Mouse (Mus musculus): ENCODE data around the gene Zfp385a. TPM values are rescaled to one million over a fixed set of nuclear protein-coding genes. Genes with fewer than 3 reads are reported as not detected.
A peak's percentile ranks its signal among the peaks of the same experiment; 100 is the strongest.

Gene Zfp385a
- polyA plus RNA-seq, 1 experiment from 2014 or later: 23.1 TPM

DNA sequence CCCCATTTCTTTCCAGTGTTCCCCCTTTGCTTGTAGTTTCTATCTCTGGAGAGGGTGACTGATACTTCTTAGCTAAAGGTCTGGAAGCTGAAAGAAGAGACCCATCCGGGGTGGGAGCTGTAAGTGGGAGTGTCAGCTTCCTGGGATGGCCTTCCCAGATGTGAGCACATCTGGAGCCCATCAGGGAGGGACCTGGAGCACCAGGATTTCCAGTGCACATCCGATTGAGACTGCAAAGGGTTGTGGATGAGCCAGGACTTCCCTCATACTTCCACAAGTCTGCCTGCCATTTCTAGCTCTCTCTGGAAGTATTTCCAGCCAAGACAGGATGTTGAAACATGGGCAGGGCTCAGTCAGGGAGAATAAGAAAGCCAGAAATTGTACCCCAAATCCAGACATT lies 31.3 kb upstream of the Zfp385a start:
- no peak for DNase-seq (ENCODE audit: extremely low spot score, low spot score)
- H3K9me3 ChIP-seq: no peaks in the 10 kb centered on the region
- no peaks in the 10 kb centered on the region for H3K27me3 ChIP-seq (ENCODE audit: poor library complexity, severe bottlenecking)
- peaks cover 26% of the 10 kb centered on the region for H3K4me1 ChIP-seq
- 42% methylated on average over 2 of the region's 2 CpGs for WGBS
- H3K36me3 ChIP-seq (replicated peaks): no peaks in the 10 kb centered on the region
- no peak overlapping the region for H3K27ac ChIP-seq
- no peak overlapping the region for H3K4me3 ChIP-seq

DNA sequence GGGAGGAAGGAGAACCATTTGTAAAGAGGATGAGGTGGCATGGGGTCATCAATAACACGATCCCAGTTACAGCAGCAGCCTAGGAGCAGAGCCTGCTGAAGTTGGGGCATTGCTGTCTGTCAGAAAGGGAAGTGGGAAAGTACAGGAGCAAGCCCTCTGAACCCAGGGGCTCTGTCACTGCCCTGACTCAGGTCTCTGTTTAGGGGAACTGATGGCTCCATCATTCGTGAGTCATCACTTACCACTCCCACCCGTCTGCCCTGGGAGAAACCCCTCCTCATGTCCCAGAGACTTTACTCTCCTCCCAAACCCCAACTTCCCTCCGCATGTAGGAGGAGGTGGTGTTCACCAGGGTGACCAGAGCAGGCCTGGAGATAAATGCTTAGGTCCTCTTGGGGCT lies 30.6 kb upstream of the Zfp385a start:
- H3K27ac ChIP-seq: no peak overlapping the region
- H3K36me3 ChIP-seq (replicated peaks): no peaks in the 10 kb centered on the region
- no peaks in the 10 kb centered on the region for H3K9me3 ChIP-seq
- 69% methylated on average over 4 of the region's 4 CpGs for WGBS
- no peak overlapping the region for H3K4me3 ChIP-seq
- H3K4me1 ChIP-seq: peaks cover 34% of the 10 kb centered on the region
- no peak for DNase-seq (ENCODE audit: extremely low spot score, low spot score)
- H3K27me3 ChIP-seq (ENCODE audit: poor library complexity, severe bottlenecking): no peaks in the 10 kb centered on the region

DNA sequence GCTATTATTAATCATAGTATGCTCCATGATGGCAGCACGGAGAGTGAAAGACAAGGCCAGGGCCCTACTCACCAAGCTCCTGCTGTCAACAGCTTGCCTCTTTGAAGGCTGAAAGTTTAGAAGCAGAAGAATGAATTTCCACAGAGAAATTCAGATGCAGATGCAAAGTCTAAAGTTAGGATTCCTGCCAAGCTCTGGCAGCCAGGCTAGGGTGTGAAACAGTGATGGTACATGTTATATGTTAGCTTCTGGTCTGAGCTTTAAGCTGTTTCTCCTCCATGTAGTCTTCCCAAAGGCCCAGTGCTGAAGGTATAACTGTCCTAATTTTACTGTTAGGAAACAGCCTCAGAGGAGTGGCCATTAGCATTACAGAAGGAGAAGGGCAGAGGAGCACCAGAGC lies 29.2 kb upstream of the Zfp385a start:
- H3K27ac ChIP-seq: no peak overlapping the region
- peaks cover 47% of the 10 kb centered on the region for H3K4me1 ChIP-seq
- H3K9me3 ChIP-seq: no peaks in the 10 kb centered on the region
- no peak for DNase-seq (ENCODE audit: extremely low spot score, low spot score)
- no peak overlapping the region for H3K4me3 ChIP-seq
- no peaks in the 10 kb centered on the region for H3K27me3 ChIP-seq (ENCODE audit: poor library complexity, severe bottlenecking)
- H3K36me3 ChIP-seq (replicated peaks): no peaks in the 10 kb centered on the region
- 88% methylated on average over 1 of the region's 1 CpGs for WGBS

DNA sequence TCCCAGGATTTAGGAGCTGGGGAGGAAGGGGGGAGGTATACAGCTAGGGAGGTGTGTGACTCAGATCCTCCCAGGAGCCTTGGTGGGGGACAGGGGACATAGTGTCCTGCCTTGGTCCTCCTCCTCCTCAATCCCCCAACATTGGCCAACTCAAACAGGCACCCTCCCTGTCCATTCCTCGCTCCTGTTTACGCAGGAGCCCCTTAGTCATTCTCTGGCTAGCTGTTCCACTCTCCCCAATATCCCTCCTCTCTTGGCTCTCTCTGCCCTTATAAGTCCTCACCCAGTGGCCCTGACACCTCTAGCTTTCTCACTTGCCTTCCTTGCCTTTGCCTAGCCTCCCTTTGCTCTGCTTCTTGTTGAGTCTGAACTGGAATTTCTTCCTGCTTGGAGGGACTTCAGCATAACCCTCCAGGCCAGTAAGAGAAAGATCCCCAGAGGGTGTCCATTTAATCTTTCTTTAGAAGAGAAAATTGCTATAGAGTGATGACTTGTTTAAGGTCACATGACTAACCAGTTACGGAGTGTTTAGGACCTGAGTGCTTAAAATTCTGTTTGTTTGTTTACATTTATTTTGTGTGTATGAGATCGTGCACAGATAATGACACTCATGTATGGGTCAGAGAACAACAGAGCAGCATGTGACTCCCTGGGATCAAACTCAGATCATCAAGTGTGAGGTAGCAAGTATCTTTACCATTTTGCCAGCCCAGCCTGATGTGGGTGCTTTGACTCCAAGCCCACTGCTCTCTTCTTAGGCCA lies 28.5 kb upstream of the Zfp385a start:
- no peaks in the 10 kb centered on the region for H3K27me3 ChIP-seq (ENCODE audit: poor library complexity, severe bottlenecking)
- no peaks in the 10 kb centered on the region for H3K36me3 ChIP-seq (replicated peaks)
- no peaks in the 10 kb centered on the region for H3K9me3 ChIP-seq
- H3K4me3 ChIP-seq: no peak overlapping the region
- no peak for DNase-seq (ENCODE audit: extremely low spot score, low spot score)
- H3K4me1 ChIP-seq: peaks cover 51% of the 10 kb centered on the region
- 82% methylated on average over 4 of the region's 4 CpGs for WGBS
- H3K27ac ChIP-seq: no peak overlapping the region

DNA sequence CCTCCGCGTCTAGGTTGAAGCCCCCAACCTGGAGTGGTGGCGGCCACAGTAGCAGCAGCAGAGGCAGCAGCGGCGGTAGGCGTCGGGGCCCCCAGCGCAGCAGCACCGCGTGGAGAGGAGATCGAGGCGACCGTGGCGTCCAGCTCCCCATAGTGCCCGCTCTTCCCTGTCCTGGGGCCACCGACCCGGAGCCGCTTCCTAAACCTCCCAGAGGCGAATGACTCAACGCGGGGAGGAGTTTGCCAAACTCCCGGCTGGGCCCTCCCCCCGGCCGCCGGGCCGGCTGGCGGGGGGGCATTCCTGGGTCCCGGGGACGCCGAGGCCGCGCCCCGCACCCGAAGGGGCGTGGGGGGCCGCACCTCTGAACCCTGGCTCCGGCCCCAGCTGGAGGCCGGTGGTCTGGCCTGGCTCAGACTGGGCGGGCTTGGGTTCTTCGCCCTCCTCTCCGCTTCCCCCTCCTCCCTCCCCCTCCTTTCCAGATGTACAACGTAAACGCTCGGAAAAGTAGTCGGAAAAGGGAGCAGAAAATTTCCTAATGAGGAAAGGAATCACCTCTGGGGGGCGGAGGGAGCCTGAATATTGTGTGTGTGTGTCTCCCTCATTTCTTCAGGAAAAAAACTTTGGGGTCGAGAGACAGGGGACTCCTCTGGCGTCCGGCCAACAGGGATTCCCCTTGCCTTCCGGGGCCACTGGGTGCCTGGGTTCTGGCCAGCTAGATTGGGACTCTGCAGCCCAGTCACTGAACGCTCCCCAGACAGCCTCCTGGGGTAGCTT lies 26.7 kb upstream of the Zfp385a start, which contains the start of gene Itga5:
Gene Itga5 (minus strand): TSS at position 388 of the 774 bp plus-strand sequence.
- H3K9me3 ChIP-seq: no peaks in the 10 kb centered on the region
- DNase-seq (ENCODE audit: extremely low spot score, low spot score): peak; percentile 66
- no peaks in the 10 kb centered on the region for H3K36me3 ChIP-seq (replicated peaks)
- no peaks in the 10 kb centered on the region for H3K27me3 ChIP-seq (ENCODE audit: poor library complexity, severe bottlenecking)
- H3K4me3 ChIP-seq: peak within 1 kb of the TSS; percentile 84
- H3K4me1 ChIP-seq: peaks cover 50% of the 10 kb centered on the region
- H3K27ac ChIP-seq: peak within 1 kb of the TSS; percentile 94
- WGBS: under 1% methylated on average over 51 of the region's 51 CpGs

DNA sequence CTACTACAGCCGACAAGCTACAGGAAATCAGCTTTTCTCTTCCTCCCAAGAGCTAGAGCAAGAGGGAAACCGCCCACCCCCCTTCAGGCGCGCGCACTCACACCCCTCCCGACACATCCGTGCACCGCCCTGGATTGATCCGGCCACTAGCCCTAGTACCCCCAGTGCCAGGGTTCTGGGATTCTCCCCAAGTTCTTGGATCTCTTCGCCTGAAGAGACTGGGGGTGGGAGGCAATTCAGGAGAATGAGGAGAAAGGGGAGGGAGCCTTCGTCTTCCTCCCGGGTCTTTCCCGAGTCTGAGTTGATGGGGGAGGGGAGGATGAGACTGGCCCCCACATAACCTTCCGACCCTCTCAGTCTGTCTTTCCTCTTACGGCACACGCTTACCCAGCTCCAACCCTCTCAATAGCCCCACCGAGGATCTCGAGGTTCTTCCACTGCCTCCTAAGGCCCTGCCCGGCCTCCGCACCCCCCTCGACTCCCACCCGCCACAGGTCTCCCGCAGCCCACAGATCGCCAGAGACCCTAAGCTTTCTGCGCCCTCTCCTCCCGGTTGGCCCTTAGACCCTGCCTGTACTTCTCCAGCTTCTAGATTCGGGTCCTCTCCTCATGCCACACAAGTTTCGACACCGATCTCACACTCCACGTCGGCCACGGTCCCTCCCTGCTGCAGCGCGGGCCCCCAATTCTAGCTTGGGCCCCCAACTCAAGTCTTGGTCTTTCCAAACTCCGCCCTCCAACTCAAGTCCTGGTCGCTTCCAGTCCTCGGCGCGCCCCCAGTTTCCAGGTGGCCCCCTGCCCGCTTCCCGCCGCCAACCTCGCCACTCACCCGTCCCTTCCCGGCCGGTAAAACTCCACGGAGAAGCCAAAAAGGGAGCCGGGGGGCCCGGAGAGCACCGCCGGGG lies 25.8 kb upstream of the Zfp385a start:
- DNase-seq (ENCODE audit: extremely low spot score, low spot score): peak; percentile 60
- Histone ChIP-seq H3K4me1 (peaks cover 49% of the 10 kb centered on the region), H3K4me3 (peak overlapping the region; percentile 84), H3K36me3 (replicated peaks) (no peaks in the 10 kb centered on the region), H3K9me3 (no peaks in the 10 kb centered on the region), H3K27ac (peak overlapping the region; percentile 94), H3K27me3 (ENCODE audit: poor library complexity, severe bottlenecking) (no peaks in the 10 kb centered on the region)
- under 1% methylated on average over 51 of the region's 51 CpGs for WGBS

DNA sequence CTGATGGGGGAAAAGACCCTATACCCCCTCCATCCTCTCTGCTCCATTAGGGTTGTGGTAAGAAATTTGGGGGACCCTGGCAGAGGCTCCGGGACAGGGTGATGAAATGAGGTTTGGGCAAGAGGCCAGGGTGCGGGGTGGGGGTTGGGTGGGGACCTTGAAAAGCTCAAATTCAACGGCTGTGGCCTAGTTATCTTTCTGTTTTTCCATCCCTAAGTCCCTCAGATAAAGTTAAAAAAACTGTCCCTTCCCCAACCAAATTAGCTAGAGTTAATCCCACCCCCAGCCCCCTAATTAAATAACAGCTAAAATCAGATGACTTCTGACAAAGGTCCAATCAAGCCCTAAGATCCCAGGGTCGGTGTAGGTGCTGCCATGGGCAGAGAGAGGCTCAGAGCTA lies 24.9 kb upstream of the Zfp385a start:
- 47% methylated on average over 4 of the region's 4 CpGs for WGBS
- no peak for DNase-seq (ENCODE audit: extremely low spot score, low spot score)
- Histone ChIP-seq H3K4me3 (peak overlapping the region; percentile 84), H3K9me3 (no peaks in the 10 kb centered on the region), H3K4me1 (peaks cover 53% of the 10 kb centered on the region), H3K36me3 (replicated peaks) (peaks cover 4% of the 10 kb centered on the region; the same call in 1 of the 2 replicates), H3K27ac (peak overlapping the region; percentile 94; the same call in 1 of the 2 replicates), H3K27me3 (ENCODE audit: poor library complexity, severe bottlenecking) (no peaks in the 10 kb centered on the region)

DNA sequence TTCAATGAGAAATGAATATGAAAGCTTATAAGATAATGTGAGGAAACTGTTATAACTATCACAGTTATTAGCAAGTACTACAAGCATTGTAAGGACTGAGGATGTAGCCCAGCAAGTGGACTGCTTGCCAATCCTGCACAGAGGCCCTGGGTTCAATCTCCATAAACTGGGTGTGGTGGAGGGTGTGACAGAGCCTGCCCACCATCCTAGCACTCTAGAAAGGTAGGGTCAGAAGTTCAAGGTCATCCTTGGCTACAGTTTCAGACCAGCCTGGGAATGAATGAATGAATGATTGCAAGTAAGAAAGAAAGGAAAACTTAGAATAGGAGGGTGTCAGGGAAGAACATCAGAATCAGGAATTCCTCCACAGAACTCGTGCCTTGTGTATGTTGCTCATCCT lies 23.9 kb upstream of the Zfp385a start:
- 65% methylated on average over 1 of the region's 1 CpGs for WGBS
- Histone ChIP-seq H3K27me3 (ENCODE audit: poor library complexity, severe bottlenecking) (no peaks in the 10 kb centered on the region), H3K4me1 (peaks cover 61% of the 10 kb centered on the region), H3K9me3 (no peaks in the 10 kb centered on the region), H3K36me3 (replicated peaks) (peaks cover 4% of the 10 kb centered on the region; the same call in 1 of the 2 replicates), H3K4me3 (no peak overlapping the region), H3K27ac (no peak overlapping the region)
- no peak for DNase-seq (ENCODE audit: extremely low spot score, low spot score)

DNA sequence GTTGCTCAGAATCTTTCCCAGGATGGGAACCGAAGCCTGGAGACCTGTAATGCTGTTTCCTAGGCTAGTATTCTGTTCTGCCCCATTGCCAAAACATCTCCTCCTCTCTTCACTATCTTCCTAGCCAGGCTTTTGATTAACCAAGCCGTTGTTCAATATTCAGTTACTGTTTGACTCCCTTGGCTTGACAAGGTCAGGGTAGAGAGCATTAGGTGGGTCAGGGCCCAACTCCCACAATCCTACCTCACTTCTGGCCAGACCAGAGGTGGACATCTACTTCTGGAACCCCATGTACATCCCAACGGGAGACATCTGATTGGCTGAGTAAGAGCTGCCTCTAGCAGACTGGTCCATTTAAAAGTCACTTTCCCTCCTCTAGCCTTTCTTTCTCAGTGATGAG lies 23.1 kb upstream of the Zfp385a start:
- WGBS: 92% methylated on average over 3 of the region's 3 CpGs
- peaks cover 65% of the 10 kb centered on the region for H3K4me1 ChIP-seq
- DNase-seq (ENCODE audit: extremely low spot score, low spot score): no peak

DNA sequence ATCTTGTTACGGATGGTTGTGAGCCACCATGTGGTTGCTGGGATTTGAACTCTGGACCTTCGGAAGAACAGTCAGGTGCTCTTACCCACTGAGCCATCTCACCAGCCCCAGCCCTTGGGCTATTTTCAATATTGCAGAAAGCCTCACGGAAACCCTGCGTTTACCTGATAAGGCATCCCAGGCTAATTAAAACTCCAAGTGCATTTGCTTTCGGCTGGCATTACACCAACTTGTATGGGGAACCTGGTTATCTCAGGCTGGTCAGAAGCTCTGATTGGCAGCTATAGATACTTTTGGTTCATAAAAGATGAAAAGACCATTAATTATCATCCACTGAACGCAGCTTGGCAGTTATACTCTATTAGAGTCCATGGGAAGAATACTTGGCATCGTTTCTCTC lies 22.4 kb upstream of the Zfp385a start:
- H3K27ac ChIP-seq: no peak overlapping the region
- no peak for DNase-seq (ENCODE audit: extremely low spot score, low spot score)
- H3K27me3 ChIP-seq (ENCODE audit: poor library complexity, severe bottlenecking): no peaks in the 10 kb centered on the region
- no peak overlapping the region for H3K4me3 ChIP-seq
- peaks cover 60% of the 10 kb centered on the region for H3K4me1 ChIP-seq
- H3K36me3 ChIP-seq (replicated peaks): peaks cover 10% of the 10 kb centered on the region
- H3K9me3 ChIP-seq: no peaks in the 10 kb centered on the region
- 94% methylated on average over 6 of the region's 7 CpGs for WGBS

More for the DNA sequence above, 23.1 kb upstream of the Zfp385a start:
- no peaks in the 10 kb centered on the region for H3K27me3 ChIP-seq (ENCODE audit: poor library complexity, severe bottlenecking)
- H3K9me3 ChIP-seq: no peaks in the 10 kb centered on the region
- no peak overlapping the region for H3K4me3 ChIP-seq
- H3K27ac ChIP-seq: no peak overlapping the region
- peaks cover 9% of the 10 kb centered on the region; the same call in 1 of the 2 replicates for H3K36me3 ChIP-seq (replicated peaks)

DNA sequence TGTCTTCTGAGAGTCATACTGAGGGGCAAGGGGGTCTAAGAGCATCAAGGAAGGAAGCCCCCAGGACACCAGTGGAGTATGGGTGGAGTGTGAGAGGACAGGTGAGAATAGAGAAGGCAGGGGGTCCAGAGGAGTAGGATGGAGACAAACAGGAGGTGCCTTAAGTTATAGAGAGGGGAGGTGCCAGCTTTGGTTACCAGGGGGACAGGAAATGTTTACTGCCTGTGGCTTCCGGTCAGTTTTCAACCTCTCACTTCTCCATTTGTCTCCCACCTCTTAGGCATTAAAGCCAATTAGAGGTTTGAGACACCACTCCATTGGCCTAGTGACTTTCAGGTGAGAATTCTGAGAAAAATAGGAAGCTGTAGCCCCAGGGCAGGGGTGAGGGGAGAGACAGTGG lies 21.4 kb upstream of the Zfp385a start:
- WGBS: 73% methylated on average over 1 of the region's 1 CpGs
- H3K36me3 ChIP-seq (replicated peaks): peaks cover 19% of the 10 kb centered on the region
- no peaks in the 10 kb centered on the region for H3K27me3 ChIP-seq (ENCODE audit: poor library complexity, severe bottlenecking)
- no peak overlapping the region for H3K4me3 ChIP-seq
- no peak overlapping the region for H3K27ac ChIP-seq
- peaks cover 50% of the 10 kb centered on the region for H3K4me1 ChIP-seq
- no peaks in the 10 kb centered on the region for H3K9me3 ChIP-seq
- DNase-seq (ENCODE audit: extremely low spot score, low spot score): no peak

DNA sequence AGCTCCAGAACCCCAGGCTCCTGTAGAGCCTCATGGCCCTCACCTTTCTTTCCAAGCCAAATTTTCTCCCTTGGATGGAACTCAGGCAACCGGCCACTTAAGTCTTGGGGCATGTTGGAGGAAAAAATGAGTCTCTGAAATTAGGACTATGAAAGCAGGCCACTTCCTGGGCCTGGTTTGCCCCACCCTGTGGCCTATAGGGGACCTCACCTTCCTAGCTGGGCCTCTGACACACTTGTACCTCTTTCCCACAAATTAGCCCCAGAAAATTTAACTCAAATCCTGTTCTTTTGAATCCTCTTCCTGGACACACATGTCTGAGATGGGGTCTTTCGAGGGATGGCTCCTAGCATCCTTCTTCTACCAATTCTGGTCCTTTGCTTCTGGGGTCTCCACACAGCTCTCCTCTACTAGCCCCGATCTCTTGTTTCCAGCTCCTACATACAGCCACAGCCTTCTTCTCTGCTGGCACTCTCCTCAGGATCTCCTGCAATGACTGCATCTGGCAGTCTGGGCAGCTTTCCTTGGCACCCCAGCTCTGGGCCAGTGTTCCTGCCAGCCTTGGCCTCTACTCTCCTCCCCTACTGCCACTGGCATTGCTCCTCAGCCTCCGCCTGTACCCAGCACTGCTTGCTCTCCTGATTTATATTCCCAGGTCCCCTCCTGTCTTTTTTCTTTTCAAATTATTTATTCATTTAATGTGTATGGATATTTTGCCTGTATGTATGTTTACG lies 20.1 kb upstream of the Zfp385a start:
- WGBS: 92% methylated on average over 5 of the region's 5 CpGs
- Histone ChIP-seq H3K4me3 (no peak overlapping the region), H3K27ac (no peak overlapping the region), H3K36me3 (replicated peaks) (peaks cover 31% of the 10 kb centered on the region), H3K4me1 (peaks cover 37% of the 10 kb centered on the region), H3K27me3 (ENCODE audit: poor library complexity, severe bottlenecking) (no peaks in the 10 kb centered on the region), H3K9me3 (no peaks in the 10 kb centered on the region)
- no peak for DNase-seq (ENCODE audit: extremely low spot score, low spot score)

Data from forebrain, embryonic 10.5 days (tissue).